Comparison of ENCODE assay signal across 21 mouse cellular contexts in genomic region chr7:127923714-127924113, GRCm38 (mm10). TPM values are rescaled to one million over a fixed set of nuclear protein-coding genes. Genes with fewer than 3 reads are reported as not detected.
DNase-seq lines count a peak whose midpoint lies in the region; ATAC-seq and TF ChIP-seq lines count a peak whose summit lies in the region.
"Had no signal": no experiment of that assay in that cellular context is flagged by ENCODE, and none has a peak within 500 bp of the region (broad histone marks: within the 10 kb centered on the region; RNA-seq: fewer than 3 reads in every experiment).

No protein-coding gene starts in this region.

- no peak for ATAC-seq in kidney, embryonic 14.5 days (ENCODE audit: low FRiP score, low TSS enrichment)
- no peak for ATAC-seq in liver, postnatal 0 days
- no peak for ATAC-seq in stomach, embryonic 15.5 days (ENCODE audit: insufficient read depth, low FRiP score, low read depth)

- no peak overlapping the region for H3K27ac ChIP-seq in kidney, embryonic 14.5 days (ENCODE audit: low read depth, low read length)
- H3K27ac ChIP-seq in liver, postnatal 0 days (ENCODE audit: low read depth), result 0 out of 2 replicates have a peak overlapping the region, but pooled peaks have one; percentile 86
- peak overlapping the region; percentile 78; the same call in 1 of the 2 replicates for H3K27ac ChIP-seq in stomach, embryonic 15.5 days
- H3K27ac ChIP-seq: forebrain, embryonic 12.5 days; heart, adult 2 months; hindbrain, embryonic 12.5 days; limb, embryonic 10.5 days; midbrain, embryonic 12.5 days; neural tube, embryonic 15.5 days had no signal

- TF ChIP-seq EP300 in liver, postnatal 0 days (IDR thresholded peaks at IDR 0.05; ENCODE audit: low read depth), result no peak

- H3K9me3 ChIP-seq in kidney, embryonic 14.5 days (ENCODE audit: control insufficient read depth, low read length), result no peaks in the 10 kb centered on the region
- H3K9me3 ChIP-seq in liver, postnatal 0 days (ENCODE audit: low read length), result no peaks in the 10 kb centered on the region
- H3K9me3 ChIP-seq in stomach, embryonic 15.5 days, result no peaks in the 10 kb centered on the region
- H3K9me3 ChIP-seq: embryonic facial prominence, embryonic 13.5 days; forebrain, embryonic 12.5 days; hindbrain, embryonic 12.5 days; limb, embryonic 10.5 days; midbrain, embryonic 12.5 days; neural tube, embryonic 15.5 days had no signal

- no peaks in the 10 kb centered on the region for H3K27me3 ChIP-seq in kidney, embryonic 14.5 days (ENCODE audit: control insufficient read depth, insufficient read depth, low read length)
- H3K27me3 ChIP-seq in liver, postnatal 0 days (ENCODE audit: insufficient read depth, low read length), result no peaks in the 10 kb centered on the region
- no peaks in the 10 kb centered on the region for H3K27me3 ChIP-seq in stomach, embryonic 15.5 days (replicated peaks)

- H3K4me2 ChIP-seq in kidney, embryonic 14.5 days (replicated peaks; ENCODE audit: low read depth, low read length), result no peak overlapping the region
- H3K4me2 ChIP-seq in liver, postnatal 0 days (ENCODE audit: low read depth, low read length), result no peak overlapping the region
- H3K4me2 ChIP-seq in stomach, embryonic 15.5 days, result no peak overlapping the region
- H3K4me2 ChIP-seq: embryonic facial prominence, embryonic 13.5 days; forebrain, embryonic 12.5 days; hindbrain, embryonic 12.5 days; midbrain, embryonic 12.5 days; neural tube, embryonic 15.5 days had no signal

- TF ChIP-seq CTCF in liver, postnatal 0 days (IDR thresholded peaks at IDR 0.05; ENCODE audit: low read depth), result no peak

- H3K4me1 ChIP-seq in kidney, embryonic 14.5 days (ENCODE audit: control insufficient read depth, insufficient read depth, low read length), result peaks cover 15% of the 10 kb centered on the region
- peaks cover 33% of the 10 kb centered on the region for H3K4me1 ChIP-seq in liver, postnatal 0 days (ENCODE audit: insufficient read depth)
- H3K4me1 ChIP-seq in stomach, embryonic 15.5 days, result peaks cover 22% of the 10 kb centered on the region
- H3K4me1 ChIP-seq: forebrain, embryonic 12.5 days; hindbrain, embryonic 12.5 days; midbrain, embryonic 12.5 days; neural tube, embryonic 15.5 days had no signal

- H3K9ac ChIP-seq in kidney, embryonic 14.5 days (ENCODE audit: low read depth, low read length), result no peak overlapping the region
- H3K9ac ChIP-seq in liver, postnatal 0 days (replicated peaks), result 0 out of 2 replicates have a peak overlapping the region, but pooled peaks have one; percentile 7
- no peak overlapping the region for H3K9ac ChIP-seq in stomach, embryonic 15.5 days
- H3K9ac ChIP-seq: embryonic facial prominence, embryonic 13.5 days; forebrain, embryonic 12.5 days; hindbrain, embryonic 12.5 days; midbrain, embryonic 12.5 days; neural tube, embryonic 15.5 days had no signal

- H3K36me3 ChIP-seq in kidney, embryonic 14.5 days (ENCODE audit: control insufficient read depth, insufficient read depth, low read length), result peaks cover 53% of the 10 kb centered on the region
- H3K36me3 ChIP-seq in liver, postnatal 0 days (replicated peaks; ENCODE audit: insufficient read depth, low read length), result peaks cover 16% of the 10 kb centered on the region; the same call in 1 of the 2 replicates
- H3K36me3 ChIP-seq in stomach, embryonic 15.5 days, result peaks cover 8% of the 10 kb centered on the region; the same call in 1 of the 2 replicates

- no peak overlapping the region for H3K4me3 ChIP-seq in kidney, embryonic 14.5 days (ENCODE audit: low read length)
- no peak overlapping the region for H3K4me3 ChIP-seq in liver, postnatal 0 days (ENCODE audit: low read depth, low read length)
- H3K4me3 ChIP-seq in stomach, embryonic 15.5 days (replicated peaks), result no peak overlapping the region
- H3K4me3 ChIP-seq: embryonic facial prominence, embryonic 13.5 days; erythroblast, embryonic 14.5 days; forebrain, embryonic 12.5 days; heart, adult 2 months; hindbrain, embryonic 12.5 days; limb, embryonic 10.5 days; midbrain, embryonic 12.5 days; neural tube, embryonic 15.5 days had no signal

- DNase-seq in kidney, adult 11 months, result peak; percentile 45
- DNase-seq in liver, postnatal 0 days, result no peak
- DNase-seq in liver, result no peak
- peak; percentile 58 for DNase-seq in adipocyte (ENCODE audit: low spot score)
- DNase-seq in cerebellum, adult 8-10 months, result no peak
- DNase-seq in right cerebral cortex, postnatal 10 days (ENCODE audit: low spot score in 2 of 2), result no peak
- DNase-seq: adrenal gland, postnatal 25 days; cerebellum, adult 18-20 months; cerebellum, postnatal 25 days; gastrocnemius, postnatal 36 days; heart, adult 2 months; right cerebral cortex, adult 18-20 months had no signal

- 82% methylated on average over 5 of the region's 5 CpGs for WGBS in kidney, embryonic 14.5 days
- WGBS in liver, postnatal 0 days (ENCODE audit: insufficient replicate concordance), result 68% methylated on average over 5 of the region's 5 CpGs
- WGBS in stomach, embryonic 15.5 days, result 75% methylated on average over 5 of the region's 5 CpGs

RNA-seq across cellular contexts. Expression of gene Prss8, which starts 6.2 kb away (rescaled TPM):
- polyA plus RNA-seq in kidney, embryonic 14.5 days (2014; fragmentation: Nextera tagmentation; extraction: Ambion mirVana), result 44.7 and 47.1 TPM in 2 replicates
- polyA plus RNA-seq in liver, postnatal 0 days (2015; fragmentation: Nextera tagmentation; extraction: Ambion mirVana), result 13.7 and 15.2 TPM in 2 replicates
- polyA plus RNA-seq in stomach, embryonic 15.5 days (2015; fragmentation: Nextera tagmentation; extraction: Ambion mirVana), result 61.2 and 70.2 TPM in 2 replicates
- polyA plus RNA-seq: erythroblast, embryonic 14.5 days had no signal

RNA-seq across cellular contexts. Expression of gene Kat8, which starts 11.4 kb away (rescaled TPM):
- polyA plus RNA-seq in kidney, embryonic 14.5 days (2014; fragmentation: Nextera tagmentation; extraction: Ambion mirVana), result 37.2 and 48.9 TPM in 2 replicates
- polyA plus RNA-seq in liver, postnatal 0 days (2015; fragmentation: Nextera tagmentation; extraction: Ambion mirVana), result 12.5 and 13.2 TPM in 2 replicates
- 35.0 and 35.6 TPM in 2 replicates for polyA plus RNA-seq in stomach, embryonic 15.5 days (2015; fragmentation: Nextera tagmentation; extraction: Ambion mirVana)

RNA-seq across cellular contexts. Expression of gene Bckdk, which starts 19.8 kb away (rescaled TPM):
- polyA plus RNA-seq in kidney, embryonic 14.5 days (2014; fragmentation: Nextera tagmentation; extraction: Ambion mirVana), result 152 and 155 TPM in 2 replicates
- 30.5 and 32.5 TPM in 2 replicates for polyA plus RNA-seq in liver, postnatal 0 days (2015; fragmentation: Nextera tagmentation; extraction: Ambion mirVana)
- polyA plus RNA-seq in stomach, embryonic 15.5 days (2015; fragmentation: Nextera tagmentation; extraction: Ambion mirVana), result 145 and 157 TPM in 2 replicates

RNA-seq across cellular contexts. Expression of gene Prss36, which starts 22.8 kb away (rescaled TPM):
- 12.1 and 12.4 TPM in 2 replicates for polyA plus RNA-seq in kidney, embryonic 14.5 days (2014; fragmentation: Nextera tagmentation; extraction: Ambion mirVana)
- 3.3 and 4.5 TPM in 2 replicates for polyA plus RNA-seq in liver, postnatal 0 days (2015; fragmentation: Nextera tagmentation; extraction: Ambion mirVana)
- polyA plus RNA-seq in stomach, embryonic 15.5 days (2015; fragmentation: Nextera tagmentation; extraction: Ambion mirVana), result 10.8 and 10.9 TPM in 2 replicates

RNA-seq across cellular contexts. Expression of gene Vkorc1, which starts 28.3 kb away (rescaled TPM):
- 125 and 156 TPM in 2 replicates for polyA plus RNA-seq in kidney, embryonic 14.5 days (2014; fragmentation: Nextera tagmentation; extraction: Ambion mirVana)
- polyA plus RNA-seq in liver, postnatal 0 days (2015; fragmentation: Nextera tagmentation; extraction: Ambion mirVana), result 513 and 556 TPM in 2 replicates
- 186 and 190 TPM in 2 replicates for polyA plus RNA-seq in stomach, embryonic 15.5 days (2015; fragmentation: Nextera tagmentation; extraction: Ambion mirVana)

Comparison
In these comparisons a context has a peak if more than half of its experiments do, and no peak if none do; other contexts are left out.
1. DNase-seq: peak in kidney, adult 11 months (single experiment) and adipocyte (single experiment); none in liver, postnatal 0 days (single experiment), liver (single experiment), cerebellum, adult 8-10 months (single experiment) and right cerebral cortex, postnatal 10 days (0 of 2).